Mouse (Mus musculus) liver, embryonic 13.5 days (tissue): ENCODE data around the gene Vmn1r54. TPM values are rescaled to one million over a fixed set of nuclear protein-coding genes. Genes with fewer than 3 reads are reported as not detected.

Source experiments
- ATAC-seq: fragments of 200-750 bp; cut with Nextera tagmentation; 2 replicates; pipeline ENCODE4 v1.8.0; 2017; ENCODE audit warnings: low read depth, mild to moderate bottlenecking, moderate number of reproducible peaks, moderate library complexity
- DNase-seq: peaks from one replicate; pipeline ENCODE4 v3.0.0; 2022
- H3K27ac ChIP-seq: fragments of 300-500 bp; sonication (generic); 2 replicates; pipeline ENCODE4 v1.5.1; 2015; ENCODE audit warnings: moderate library complexity, mild to moderate bottlenecking, inconsistent platforms
- H3K27me3 ChIP-seq: fragments of 300-500 bp; sonication (generic); 2 replicates; pipeline ENCODE4 v1.6.1; 2015; ENCODE audit warnings: mild to moderate bottlenecking, inconsistent platforms
- H3K36me3 ChIP-seq: fragments of 300-500 bp; sonication (generic); 2 replicates; pipeline ENCODE4 v1.6.1; 2015; ENCODE audit warnings: mild to moderate bottlenecking, inconsistent platforms
- H3K4me1 ChIP-seq: fragments of 300-500 bp; sonication (generic); replicated peaks from 2 replicates; pipeline ENCODE4 v1.6.1; 2015; ENCODE audit warnings: inconsistent platforms
- H3K4me2 ChIP-seq: fragments of 300-500 bp; sonication (generic); 2 replicates; pipeline ENCODE4 v1.6.1; 2015; ENCODE audit warnings: inconsistent platforms, mild to moderate bottlenecking, moderate library complexity
- H3K4me3 ChIP-seq: fragments of 300-500 bp; sonication (generic); replicated peaks from 2 replicates; pipeline ENCODE4 v1.5.1; 2015; ENCODE audit warnings: mild to moderate bottlenecking, inconsistent platforms
- H3K9ac ChIP-seq: fragments of 300-500 bp; sonication (generic); 2 replicates; pipeline ENCODE4 v1.6.1; 2015; ENCODE audit warnings: mild to moderate bottlenecking, inconsistent platforms
- H3K9me3 ChIP-seq: fragments of 300-500 bp; sonication (generic); replicated peaks from 2 replicates; pipeline ENCODE4 v1.6.1; 2016; ENCODE audit warnings: inconsistent platforms
- WGBS: fragments of 180-500 bp; shearing (Covaris S2); methylation state at CpG from one replicate; pipeline ENCODE4 v1.1.7; 2015; ENCODE audit not compliant: insufficient replicate concordance; 5-methylcytosine and 5-hydroxymethylcytosine counted together
- polyA plus RNA-seq: library from polyadenylated mRNA; unstranded; fragments of >200 nt; fragmentation: Nextera tagmentation; extraction: Ambion mirVana; gene quantifications from 2 replicates; pipeline ENCODE4 v1.2.1, GENCODE M21; 2015

The Vmn1r54 gene
- polyA plus RNA-seq, 1 experiment from 2014 or later: not detected

- 50% methylated on average over 2 of the region's 2 CpGs for WGBS
- H3K9ac ChIP-seq: no peak overlapping the region
- H3K27me3 ChIP-seq: no peaks in the 10 kb centered on the region
- no peaks in the 10 kb centered on the region for H3K9me3 ChIP-seq
- no peak overlapping the region for H3K4me3 ChIP-seq
- no peak overlapping the region for H3K4me2 ChIP-seq
- no peak for DNase-seq
- H3K27ac ChIP-seq: no peak overlapping the region
- no peak for ATAC-seq
- H3K36me3 ChIP-seq: peaks cover 10% of the 10 kb centered on the region; the same call in 1 of the 2 replicates
- peaks cover 25% of the 10 kb centered on the region for H3K4me1 ChIP-seq
These were observed 71.6 kb downstream of the Vmn1r54 start for GRCm38 (mm10) chr6:90317510-90318258.

GRCm38 (mm10) chr6:90319019-90319418, 72.9 kb downstream of the Vmn1r54 start:
- Histone ChIP-seq H3K4me2 (no peak overlapping the region), H3K27me3 (no peaks in the 10 kb centered on the region), H3K27ac (no peak overlapping the region; the same call in 1 of the 2 replicates), H3K9ac (no peak overlapping the region), H3K4me3 (no peak overlapping the region), H3K9me3 (no peaks in the 10 kb centered on the region), H3K4me1 (peaks cover 25% of the 10 kb centered on the region), H3K36me3 (peaks cover 10% of the 10 kb centered on the region; the same call in 1 of the 2 replicates)
- 68% methylated on average over 2 of the region's 2 CpGs for WGBS
- DNase-seq (no peak), ATAC-seq (no peak)

- Histone ChIP-seq H3K4me2 (no peak overlapping the region), H3K36me3 (peaks cover 10% of the 10 kb centered on the region; the same call in 1 of the 2 replicates), H3K27ac (peak overlapping the region; percentile 63; the same call in 1 of the 2 replicates), H3K9ac (no peak overlapping the region), H3K9me3 (no peaks in the 10 kb centered on the region), H3K4me1 (peaks cover 25% of the 10 kb centered on the region), H3K4me3 (no peak overlapping the region), H3K27me3 (no peaks in the 10 kb centered on the region)
- 60% methylated on average over 7 of the region's 7 CpGs for WGBS
- ATAC-seq (no peak), DNase-seq (no peak)
These were observed 73.5 kb downstream of the Vmn1r54 start for GRCm38 (mm10) chr6:90319475-90320191.

GRCm38 (mm10) chr6:90320429-90320828, 74.3 kb downstream of the Vmn1r54 start:
- H3K9ac ChIP-seq: no peak overlapping the region
- WGBS: 46% methylated on average over 5 of the region's 5 CpGs
- peak overlapping the region; percentile 72 for H3K27ac ChIP-seq
- ATAC-seq (peak; percentile 72), DNase-seq (no peak)
- no peak overlapping the region for H3K4me2 ChIP-seq
- H3K27me3 ChIP-seq: 0 out of 2 replicates have a peak, but pooled peaks cover 6% of the 10 kb centered on the region
- no peak overlapping the region for H3K4me3 ChIP-seq
- peaks cover 10% of the 10 kb centered on the region; the same call in 1 of the 2 replicates for H3K36me3 ChIP-seq
- peaks cover 29% of the 10 kb centered on the region for H3K4me1 ChIP-seq
- no peaks in the 10 kb centered on the region for H3K9me3 ChIP-seq

Other genes starting within 250 kb of the Vmn1r54 start
- gene Vmn1r47, start 230.2 kb upstream of the Vmn1r54 start, polyA plus RNA-seq: not detected in 2 replicates
- gene Vmn1r48, start 209.5 kb upstream of the Vmn1r54 start, polyA plus RNA-seq: not detected in 2 replicates
- gene Vmn1r49, start 167.8 kb upstream of the Vmn1r54 start, polyA plus RNA-seq: not detected in 2 replicates
- not detected in 2 replicates for gene Vmn1r50, start 144.9 kb upstream of the Vmn1r54 start, polyA plus RNA-seq
- not detected in 2 replicates for gene Vmn1r51, start 123.7 kb upstream of the Vmn1r54 start, polyA plus RNA-seq
- gene Vmn1r52, start 71.5 kb upstream of the Vmn1r54 start, polyA plus RNA-seq: not detected in 2 replicates
- gene V1ra8, start 43.5 kb upstream of the Vmn1r54 start, polyA plus RNA-seq: not detected in 2 replicates
- not detected in 2 replicates for gene Vmn1r53, start 21.9 kb upstream of the Vmn1r54 start, polyA plus RNA-seq
- not detected in 2 replicates for gene BC048671, start 54.9 kb downstream of the Vmn1r54 start, polyA plus RNA-seq
- gene Chst13, start 78.9 kb downstream of the Vmn1r54 start, polyA plus RNA-seq: 16.9 and 17.2 TPM in 2 replicates
- gene Uroc1, start 87.0 kb downstream of the Vmn1r54 start, polyA plus RNA-seq: 6.3 and 7.9 TPM in 2 replicates
- 2.6 and 2.7 TPM in 2 replicates for gene Zxdc, start 123.2 kb downstream of the Vmn1r54 start, polyA plus RNA-seq
- 0.22 TPM in 1 of 2 replicates, not detected in the other for gene Cfap100, start 182.5 kb downstream of the Vmn1r54 start, polyA plus RNA-seq
- 7.8 and 9.1 TPM in 2 replicates for gene Klf15, start 216.3 kb downstream of the Vmn1r54 start, polyA plus RNA-seq
- 12.3 and 13.1 TPM in 2 replicates for gene Aldh1l1, start 240.1 kb downstream of the Vmn1r54 start, polyA plus RNA-seq